In the genomic region with DNA sequence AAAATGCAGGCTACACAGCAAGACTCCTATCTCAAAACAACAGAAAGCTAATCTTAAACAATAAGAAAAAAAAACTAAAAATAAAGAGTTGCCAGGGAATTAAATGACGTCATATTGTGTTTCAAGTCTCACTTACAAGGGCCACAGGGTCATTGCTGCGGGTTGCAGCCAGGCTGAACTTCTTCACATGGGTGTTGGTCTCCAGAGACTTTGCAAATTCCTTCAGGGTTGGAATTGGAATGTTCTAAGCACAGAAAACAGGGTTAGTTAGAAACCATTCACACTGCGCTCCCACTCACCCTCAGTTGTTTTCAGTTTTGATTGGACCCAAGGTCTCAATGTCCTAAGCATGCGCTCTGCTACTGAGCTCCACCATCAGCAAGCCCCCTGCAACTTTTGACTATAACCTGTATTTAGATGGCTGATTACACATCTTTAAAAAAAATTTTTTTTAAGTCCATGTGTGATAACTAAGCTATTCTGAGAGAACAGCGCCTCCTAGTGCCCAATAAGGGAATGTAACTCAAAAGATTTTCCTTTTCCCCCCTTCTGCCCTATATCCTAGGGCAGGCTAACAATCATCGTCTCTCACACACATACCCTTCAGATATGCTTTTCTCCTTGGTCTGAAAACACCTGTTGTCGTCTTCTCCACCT, we compare ENCODE assay signal across 7 mouse cellular contexts. TPM values are rescaled to one million over a fixed set of nuclear protein-coding genes. Genes with fewer than 3 reads are reported as not detected.
DNase-seq lines count a peak whose midpoint lies in the region; ATAC-seq and TF ChIP-seq lines count a peak whose summit lies in the region.

No protein-coding gene starts in this region.

- no peaks in the 10 kb centered on the region for H3K36me3 ChIP-seq in liver, postnatal 0 days (replicated peaks; ENCODE audit: insufficient read depth, low read length)

- no peak for ATAC-seq in liver, postnatal 0 days
- ATAC-seq in activated CD4-positive, CD25-positive, alpha-beta regulatory T cell, adult 4 months, result peak; percentile 36
- ATAC-seq in cerebellum, adult (ENCODE audit: insufficient number of reproducible peaks, low FRiP score, low TSS enrichment), result no peak

- H3K9me3 ChIP-seq in liver, postnatal 0 days (ENCODE audit: low read length), result no peaks in the 10 kb centered on the region

- WGBS in liver, postnatal 0 days (ENCODE audit: insufficient replicate concordance), result 48% methylated on average over 7 of the region's 7 CpGs

- no peak overlapping the region for H3K9ac ChIP-seq in liver, postnatal 0 days (replicated peaks)

- H3K4me1 ChIP-seq in liver, postnatal 0 days (ENCODE audit: insufficient read depth), result no peaks in the 10 kb centered on the region

- TF ChIP-seq CTCF in liver, postnatal 0 days (IDR thresholded peaks at IDR 0.05; ENCODE audit: low read depth), result peak; percentile 79

- no peaks in the 10 kb centered on the region for H3K27me3 ChIP-seq in liver, postnatal 0 days (ENCODE audit: insufficient read depth, low read length)

- H3K4me2 ChIP-seq in liver, postnatal 0 days (ENCODE audit: low read depth, low read length), result no peak overlapping the region

- H3K4me3 ChIP-seq in liver, postnatal 0 days (ENCODE audit: low read depth, low read length), result no peak overlapping the region

- DNase-seq in liver, postnatal 0 days, result no peak
- no peak for DNase-seq in liver
- DNase-seq in heart, adult 9 months (ENCODE audit: low spot score in 2 of 2), result peak; percentile 43
- DNase-seq in lung, postnatal 25 days (ENCODE audit: low spot score), result peak; percentile 28
- no peak for DNase-seq in left cerebral cortex, adult 18-20 months (ENCODE audit: low spot score in 2 of 2)

- TF ChIP-seq EP300 in liver, postnatal 0 days (IDR thresholded peaks at IDR 0.05; ENCODE audit: low read depth), result no peak

- no peak overlapping the region for H3K27ac ChIP-seq in liver, postnatal 0 days (ENCODE audit: low read depth)

RNA-seq across cellular contexts. Expression of gene Tmod3, which starts 22.4 kb away (rescaled TPM):
- polyA plus RNA-seq in liver, postnatal 0 days (2015; fragmentation: Nextera tagmentation; extraction: Ambion mirVana), result 24.9 and 30.6 TPM in 2 replicates
- polyA plus RNA-seq in activated CD4-positive, CD25-positive, alpha-beta regulatory T cell, adult 4 months (2017; shearing (Covaris generic)), result 100 to 1,000 TPM; 159 to 175 TPM
- 10 to 100 TPM; 43.1 to 54.8 TPM for total RNA-seq in left cerebral cortex, adult 18-20 months (2021)

RNA-seq across cellular contexts. Expression of gene Tmod2, which starts 29.3 kb away (rescaled TPM):
- polyA plus RNA-seq in liver, postnatal 0 days (2015; fragmentation: Nextera tagmentation; extraction: Ambion mirVana), result 0.05 and 0.25 TPM in 2 replicates
- not detected for polyA plus RNA-seq in activated CD4-positive, CD25-positive, alpha-beta regulatory T cell, adult 4 months (2017; shearing (Covaris generic))
- total RNA-seq in left cerebral cortex, adult 18-20 months (2021), result 100 to 1,000 TPM; 333 to 352 TPM

RNA-seq across cellular contexts. Expression of gene Lysmd2, which starts 43.7 kb away (rescaled TPM):
- 3.9 TPM in 2 replicates for polyA plus RNA-seq in liver, postnatal 0 days (2015; fragmentation: Nextera tagmentation; extraction: Ambion mirVana)
- 1 to 10 TPM; 3.8 to 5.4 TPM for polyA plus RNA-seq in activated CD4-positive, CD25-positive, alpha-beta regulatory T cell, adult 4 months (2017; shearing (Covaris generic))
- total RNA-seq in left cerebral cortex, adult 18-20 months (2021), result 10 to 100 TPM; 67.1 to 67.7 TPM

Comparison
In these comparisons a context has a peak if more than half of its experiments do, and no peak if none do; other contexts are left out.
1. DNase-seq: peak in heart, adult 9 months (2 of 2) and lung, postnatal 25 days (single experiment); none in liver, postnatal 0 days (single experiment), liver (single experiment) and left cerebral cortex, adult 18-20 months (0 of 2).